Mouse (Mus musculus) spleen, postnatal 36 days (tissue): ENCODE data around the gene Ccdc85b.

ENCODE experiments used
- DNase-seq, 2 experiments: peaks; one replicate each; pipeline ENCODE4 v3.0.0; 2022; ENCODE audit warnings: low spot score in 2 of 2, mixed read lengths in 1 of 2

Gene Ccdc85b

GRCm38 (mm10) chr19:5456241-5456921 is 1.3 kb downstream of the Ccdc85b start:
- no peak for DNase-seq

GRCm38 (mm10) chr19:5455568-5455967 is 2.1 kb downstream of the Ccdc85b start:
- DNase-seq: no peak

DNA sequence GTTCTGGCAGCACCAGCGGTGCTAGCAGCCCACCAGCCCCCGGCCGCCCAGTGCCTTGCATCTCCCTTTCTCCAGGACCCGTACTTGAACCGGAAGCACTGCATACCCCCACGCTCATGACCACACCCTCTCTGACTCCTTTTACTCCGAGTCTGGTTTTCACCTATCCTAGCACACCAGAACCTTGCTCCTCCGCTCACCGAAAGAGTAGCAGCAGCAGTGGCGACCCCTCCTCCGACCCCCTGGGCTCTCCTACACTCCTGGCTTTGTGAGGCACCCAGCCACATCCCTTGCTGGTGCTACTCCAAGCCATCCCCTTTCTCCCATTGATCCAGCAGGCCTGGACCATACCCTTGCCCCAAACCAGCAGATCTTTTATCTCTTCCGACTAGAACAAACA is 2.7 kb downstream of the Ccdc85b start:
- DNase-seq: no peak

- no peak for DNase-seq
Observed at GRCm38 (mm10) chr19:5451766-5452165, 5.9 kb downstream of the Ccdc85b start.

- no peak for DNase-seq
Observed at GRCm38 (mm10) chr19:5449673-5450072, 8.0 kb downstream of the Ccdc85b start.

DNA sequence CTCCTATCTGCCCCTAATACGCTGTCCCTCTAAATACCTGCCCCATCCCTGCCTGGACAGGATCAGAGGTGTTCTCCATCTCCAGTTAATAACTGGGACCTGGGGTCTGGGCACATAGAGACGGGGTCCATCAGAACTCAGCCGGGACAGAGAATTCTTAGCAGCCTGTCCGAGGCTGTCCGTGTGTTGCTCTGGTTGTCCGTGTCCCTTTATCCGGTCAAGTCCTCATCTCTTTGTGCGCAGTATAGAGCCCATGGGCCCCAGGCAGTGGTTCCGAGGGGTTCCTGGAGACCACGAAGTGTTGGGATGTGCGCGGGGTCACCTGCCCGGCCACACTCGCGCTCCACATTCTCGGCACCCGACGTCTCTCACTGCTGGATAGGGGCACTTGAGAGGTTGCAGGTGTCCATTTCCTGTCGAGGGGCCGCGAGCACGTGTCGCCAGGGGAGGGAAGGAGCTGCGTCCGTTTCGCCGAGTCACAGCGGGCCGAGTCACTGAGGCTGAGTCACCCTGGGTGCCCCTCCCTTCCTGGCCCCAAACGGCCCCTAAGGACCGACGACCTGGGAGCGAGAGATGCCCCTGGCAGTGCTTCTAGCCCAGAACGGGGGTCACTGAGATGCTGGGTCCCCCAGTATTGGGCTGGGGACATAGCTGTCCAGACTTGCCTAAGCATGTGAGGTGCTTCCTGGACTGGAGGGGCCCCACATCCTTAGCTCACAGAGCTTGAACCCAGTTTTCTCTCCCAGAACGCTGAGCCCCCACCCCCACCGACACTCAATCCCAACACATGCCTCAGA is 9.1 kb downstream of the Ccdc85b start:
- no peak for DNase-seq

- peak; percentile 71 to 78 for DNase-seq
Observed at GRCm38 (mm10) chr19:5447515-5448353, 10.0 kb downstream of the Ccdc85b start, which contains the start of gene Fosl1. Gene Fosl1 (plus strand): TSS chr19:5447547.

DNA sequence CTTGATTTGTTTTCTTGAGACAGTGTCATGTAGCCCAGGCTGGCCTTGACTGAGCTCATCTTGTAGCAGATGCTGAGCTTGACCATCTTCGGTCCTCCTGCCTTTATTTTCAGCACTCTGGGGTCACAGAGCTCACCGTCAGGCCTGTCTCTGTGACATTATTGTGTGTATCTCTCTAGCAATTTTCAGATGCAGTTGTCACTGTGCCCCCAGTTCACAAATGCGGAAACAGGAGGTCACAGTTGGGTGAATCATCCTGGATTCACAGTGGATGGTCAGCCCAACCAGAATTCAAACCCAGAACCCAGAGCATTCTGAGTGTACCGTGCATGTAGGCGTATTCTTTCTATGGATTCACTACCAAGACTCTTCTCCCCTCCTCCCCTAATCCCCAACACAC is 11.9 kb downstream of the Ccdc85b start:
- no peak for DNase-seq

GRCm38 (mm10) chr19:5444954-5445353 is 12.7 kb downstream of the Ccdc85b start:
- DNase-seq: no peak

DNA sequence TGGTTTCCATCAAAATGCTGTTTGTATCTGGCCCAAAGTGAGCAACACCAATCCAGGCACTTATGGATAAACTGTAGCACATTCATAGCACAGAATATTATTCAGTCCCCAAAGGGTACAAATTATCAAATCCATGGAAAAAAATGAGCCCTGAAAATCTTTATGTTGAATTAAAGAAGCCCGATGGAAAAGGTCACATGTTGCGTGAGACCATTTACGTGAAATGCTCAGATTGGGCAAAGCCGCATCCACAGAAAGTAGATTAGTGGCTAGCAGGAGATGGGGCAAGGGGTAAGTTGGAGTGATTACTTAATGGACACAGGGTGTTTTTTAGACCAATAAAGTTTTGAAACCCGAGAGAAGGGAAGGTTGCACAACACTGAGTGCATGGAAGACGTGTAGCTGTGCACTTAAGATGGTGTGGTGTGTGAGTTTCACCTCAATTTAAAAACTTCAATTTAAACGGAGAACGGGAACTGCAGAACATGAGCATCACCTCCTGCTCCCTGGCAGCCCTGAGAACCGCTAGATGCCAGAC is 13.3 kb downstream of the Ccdc85b start:
- DNase-seq: no peak

- DNase-seq: no peak
Observed at GRCm38 (mm10) chr19:5433951-5434350, 23.7 kb downstream of the Ccdc85b start.

DNA sequence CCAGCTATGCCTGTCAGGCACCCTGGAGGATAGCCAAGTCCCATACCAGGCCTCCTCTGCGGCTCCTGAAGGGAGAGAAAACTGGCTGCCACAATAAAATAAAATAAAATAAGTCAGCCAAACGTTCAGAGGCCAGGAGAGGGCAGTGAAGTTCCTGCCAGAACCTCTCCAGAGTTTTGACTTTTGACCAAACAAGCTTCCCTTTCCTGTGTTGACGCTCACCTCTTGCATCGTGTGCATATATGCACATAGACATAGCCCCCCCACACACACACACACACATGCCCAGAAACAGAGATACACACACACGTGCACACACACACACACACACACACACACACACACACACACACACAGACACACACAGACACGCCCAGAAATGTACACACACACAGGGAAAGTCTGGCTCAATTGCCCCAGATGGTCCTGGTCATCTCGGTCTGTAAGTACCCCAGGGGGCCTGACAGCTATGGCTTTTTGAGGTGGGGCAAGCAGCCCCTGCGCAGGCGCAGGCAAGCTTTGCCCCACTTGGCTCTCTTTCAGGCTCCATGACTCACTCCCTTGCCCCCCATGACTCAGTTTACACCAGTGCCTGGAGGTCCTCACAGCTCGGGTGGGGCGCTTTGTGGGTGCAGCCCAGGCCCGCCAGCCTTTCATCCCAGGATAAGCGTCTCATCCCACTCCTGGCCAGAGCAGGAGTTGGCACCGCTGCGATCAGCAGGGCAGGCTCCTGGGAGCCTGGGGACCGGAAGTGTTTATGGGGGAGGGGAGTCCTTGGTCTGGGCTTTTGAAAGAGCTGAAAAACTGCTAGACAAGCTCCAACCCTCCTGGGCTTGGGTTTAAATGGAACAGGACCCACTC is 24.5 kb downstream of the Ccdc85b start:
- DNase-seq: peak; percentile 51 to 60

- DNase-seq: no peak
Observed at GRCm38 (mm10) chr19:5431911-5432464, 25.7 kb downstream of the Ccdc85b start.

- DNase-seq: no peak
Observed at GRCm38 (mm10) chr19:5430408-5430807, 27.3 kb downstream of the Ccdc85b start.

GRCm38 (mm10) chr19:5429806-5430205 is 27.9 kb downstream of the Ccdc85b start:
- no peak for DNase-seq

- DNase-seq: no peak
Observed at GRCm38 (mm10) chr19:5429219-5429618, 28.5 kb downstream of the Ccdc85b start.

DNA sequence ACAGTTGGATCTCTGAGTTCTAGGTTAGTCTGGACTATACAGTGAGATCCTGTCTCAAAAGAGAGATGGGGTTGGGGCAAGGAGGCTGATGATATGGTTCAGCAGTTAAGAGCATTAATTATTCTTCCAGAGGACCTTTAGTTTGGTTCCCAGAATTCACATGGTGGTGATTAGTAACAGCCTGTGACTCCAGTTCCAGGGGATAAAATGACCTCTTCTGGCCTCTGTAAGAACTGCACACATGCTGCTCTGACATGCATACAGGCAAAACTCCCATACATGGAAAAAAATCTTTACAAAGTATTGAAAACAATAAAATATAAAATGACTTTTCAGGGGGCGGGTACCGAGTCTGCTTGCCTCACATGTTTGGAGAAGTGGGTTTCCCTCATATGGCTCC is 29.6 kb downstream of the Ccdc85b start:
- DNase-seq: peak; percentile 45 to 48

GRCm38 (mm10) chr19:5426640-5427290 is 30.9 kb downstream of the Ccdc85b start:
- no peak for DNase-seq

DNA sequence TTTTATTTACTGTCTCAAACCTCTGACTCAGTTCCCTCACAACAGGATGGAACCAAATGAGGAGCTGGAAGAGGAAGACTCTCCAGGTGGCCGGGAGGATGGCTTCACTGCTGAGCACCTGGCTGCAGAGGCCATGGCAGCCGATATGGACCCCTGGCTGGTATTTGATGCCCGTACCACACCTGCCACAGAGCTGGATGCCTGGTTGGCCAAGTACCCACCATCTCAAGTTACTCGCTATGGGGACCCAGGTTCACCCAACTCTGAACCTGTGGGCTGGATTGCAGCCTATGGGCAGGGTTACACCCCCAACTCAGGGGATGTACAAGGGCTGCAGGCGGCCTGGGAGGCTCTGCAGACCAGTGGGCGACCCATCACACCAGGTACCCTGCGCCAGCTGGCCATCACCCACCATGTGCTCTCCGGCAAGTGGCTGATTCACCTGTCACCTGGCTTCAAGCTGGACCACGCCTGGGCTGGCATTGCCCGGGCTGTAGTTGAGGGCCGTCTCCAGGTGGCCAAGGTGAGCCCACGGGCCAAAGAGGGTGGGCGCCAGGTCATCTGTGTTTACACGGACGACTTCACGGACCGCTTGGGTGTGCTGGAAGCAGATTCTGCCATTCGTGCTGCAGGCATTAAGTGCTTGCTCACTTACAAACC is 31.7 kb downstream of the Ccdc85b start:
- no peak for DNase-seq
